Mouse (Mus musculus) left cerebral cortex, postnatal 25 days (tissue): Measurements from ENCODE around the gene Iqcf3. TPM values are rescaled to one million over a fixed set of nuclear protein-coding genes. Genes with fewer than 3 reads are reported as not detected.

Source experiments
- DNase-seq, 2 experiments: peaks; one replicate each; pipeline ENCODE4 v3.0.0; 2022; ENCODE audit warnings: low spot score in 2 of 2, mixed read lengths in 1 of 2
- intact Hi-C: fragments of 180-260 bp; cut with DNase I; formaldehyde crosslinking; loops from one replicate; pipeline ENCODE4 v1.15.1; 2025
- total RNA-seq, 2 experiments: library from RNA; stranded (reverse); gene quantifications; 2 replicates each; pipeline ENCODE4 v1.2.3; 2021

Iqcf3 gene
- total RNA-seq, 2 experiments from 2014 or later: not detected

DNA sequence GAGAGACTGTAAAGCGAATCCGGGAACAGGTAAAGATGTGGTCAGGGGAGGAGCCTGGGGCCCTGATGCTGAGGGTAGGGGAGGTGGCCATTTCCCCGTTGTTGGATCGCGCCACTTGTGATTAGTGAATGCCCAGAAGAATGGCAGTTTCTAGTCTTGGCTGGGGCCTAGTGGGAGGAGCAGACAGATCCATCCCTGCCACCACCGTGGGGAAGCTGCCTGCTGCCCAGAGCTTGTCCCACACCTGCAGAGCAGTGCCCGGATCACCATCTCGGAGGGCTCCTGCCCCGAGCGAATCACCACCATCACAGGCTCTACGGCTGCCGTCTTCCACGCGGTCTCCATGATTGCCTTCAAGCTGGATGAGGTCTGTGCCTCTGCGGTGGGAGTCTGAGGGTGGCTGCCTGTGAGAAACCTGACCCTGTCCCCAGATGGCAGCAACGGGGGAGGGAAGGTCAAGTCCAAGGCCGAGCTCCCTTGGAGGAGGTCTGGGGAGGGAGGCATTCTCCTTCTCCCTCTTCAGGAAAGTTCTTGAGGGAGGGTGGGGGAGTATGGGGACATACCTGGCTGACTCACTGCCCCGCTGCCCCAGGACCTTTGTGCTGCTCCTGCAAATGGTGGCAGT lies 100.9 kb downstream of the Iqcf3 start:
- intact Hi-C loops: no loop called here
- no peak for DNase-seq

DNA sequence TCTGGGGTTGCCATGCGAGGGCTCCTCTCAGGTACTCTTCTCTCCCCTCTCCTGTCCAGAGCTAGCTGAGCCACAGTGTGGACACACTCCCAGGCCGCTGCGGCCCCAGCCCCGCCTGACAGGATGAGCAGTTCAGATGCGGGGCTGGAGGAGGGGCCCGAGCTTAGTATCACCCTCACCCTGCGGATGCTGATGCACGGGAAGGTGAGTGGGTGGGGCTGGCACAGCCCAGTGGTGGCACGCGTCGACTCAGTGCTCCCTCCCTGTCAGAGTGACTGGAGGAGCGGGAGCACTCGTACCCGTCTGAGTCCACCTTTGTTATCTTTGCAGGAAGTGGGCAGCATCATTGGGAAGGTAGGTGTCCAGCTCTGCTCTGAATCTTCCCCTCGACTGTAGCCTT lies 101.5 kb downstream of the Iqcf3 start:
- intact Hi-C loops: no loop called here
- DNase-seq: peak in 1 of 2 experiments; percentile 55

DNA sequence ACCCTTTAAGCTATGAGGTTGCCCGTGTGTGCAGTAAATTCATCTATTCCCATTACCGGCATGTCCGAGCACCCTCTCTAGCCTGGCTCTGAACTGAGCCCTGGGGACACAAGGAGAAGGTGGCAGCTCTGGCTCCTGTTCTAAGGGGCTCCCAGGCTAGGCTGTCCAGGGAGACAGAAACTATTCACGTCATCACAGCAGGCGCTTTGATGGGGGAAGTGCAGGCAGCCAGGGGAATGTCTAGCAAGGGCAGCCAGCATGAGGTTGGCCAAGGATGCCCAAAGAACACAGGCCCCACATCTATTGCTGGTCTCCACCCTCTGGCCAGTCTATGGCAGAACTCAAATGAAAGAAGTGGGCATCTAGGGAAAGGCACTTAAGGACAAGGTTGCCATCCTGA lies 103.5 kb downstream of the Iqcf3 start:
- intact Hi-C loops: no loop called here
- no peak for DNase-seq

DNA sequence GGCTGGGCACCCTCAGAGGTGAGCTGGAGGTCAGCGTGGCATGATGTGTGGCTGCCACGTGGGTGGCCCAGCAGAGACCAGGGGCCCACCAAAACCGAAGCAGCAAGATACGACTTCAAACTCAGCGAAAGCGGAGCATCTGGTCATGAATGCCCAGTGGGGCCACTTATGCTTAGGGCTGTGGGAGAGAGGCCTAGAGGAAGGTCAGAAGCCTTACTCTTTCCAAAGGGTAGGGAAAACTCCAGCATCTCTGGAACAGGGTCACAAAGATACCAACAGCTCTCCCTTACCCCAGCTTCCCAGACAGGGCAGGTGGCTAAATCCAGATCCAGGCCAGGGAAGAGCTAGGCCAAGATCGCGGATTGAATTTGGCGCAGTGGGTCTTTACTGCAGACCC lies 104.3 kb downstream of the Iqcf3 start:
- no peak for DNase-seq

DNA sequence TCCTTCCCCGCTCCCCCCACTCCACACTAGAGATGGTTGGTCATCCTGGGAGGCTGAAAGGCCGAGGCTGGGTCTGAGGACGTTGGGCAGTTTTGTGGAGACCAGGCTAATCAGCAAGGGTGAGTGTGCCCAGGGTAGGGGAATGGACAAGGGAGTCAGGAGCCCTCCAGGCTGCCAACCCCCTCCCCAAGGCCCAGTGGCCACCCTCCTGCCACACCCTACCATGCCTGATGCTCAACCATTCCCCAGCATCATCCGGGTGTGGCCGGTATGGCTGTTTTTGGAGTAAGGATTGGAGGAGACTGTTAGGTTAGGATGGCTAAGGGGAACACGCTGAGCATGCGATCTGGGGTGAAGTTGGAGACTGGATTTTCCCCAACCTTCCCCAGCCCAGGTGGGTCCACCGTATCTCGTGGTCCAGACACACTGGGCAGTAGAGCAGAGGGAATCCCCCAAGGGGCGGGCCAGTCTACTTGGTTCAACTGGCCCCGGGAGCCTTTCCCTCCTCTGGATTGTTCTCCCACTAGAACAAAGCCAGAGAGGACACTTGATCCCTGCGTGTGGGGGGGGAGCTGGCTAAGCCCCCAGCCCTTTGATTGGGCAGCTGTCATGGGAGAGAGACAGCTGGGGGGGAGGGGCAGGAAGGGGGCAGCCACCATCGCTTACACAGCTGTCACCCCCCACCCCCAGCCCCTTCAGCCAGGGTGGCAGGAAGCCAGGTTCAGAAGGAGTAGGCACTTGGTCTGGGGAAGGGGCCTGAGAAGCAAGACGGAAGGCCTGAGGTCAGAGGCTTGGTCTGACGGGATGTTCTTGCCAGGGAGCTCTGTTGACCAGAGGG lies 104.9 kb downstream of the Iqcf3 start:
- intact Hi-C loops: no loop called here
- DNase-seq: no peak

More for the DNA sequence above, 104.3 kb downstream of the Iqcf3 start:
- intact Hi-C loops: no loop called here

DNA sequence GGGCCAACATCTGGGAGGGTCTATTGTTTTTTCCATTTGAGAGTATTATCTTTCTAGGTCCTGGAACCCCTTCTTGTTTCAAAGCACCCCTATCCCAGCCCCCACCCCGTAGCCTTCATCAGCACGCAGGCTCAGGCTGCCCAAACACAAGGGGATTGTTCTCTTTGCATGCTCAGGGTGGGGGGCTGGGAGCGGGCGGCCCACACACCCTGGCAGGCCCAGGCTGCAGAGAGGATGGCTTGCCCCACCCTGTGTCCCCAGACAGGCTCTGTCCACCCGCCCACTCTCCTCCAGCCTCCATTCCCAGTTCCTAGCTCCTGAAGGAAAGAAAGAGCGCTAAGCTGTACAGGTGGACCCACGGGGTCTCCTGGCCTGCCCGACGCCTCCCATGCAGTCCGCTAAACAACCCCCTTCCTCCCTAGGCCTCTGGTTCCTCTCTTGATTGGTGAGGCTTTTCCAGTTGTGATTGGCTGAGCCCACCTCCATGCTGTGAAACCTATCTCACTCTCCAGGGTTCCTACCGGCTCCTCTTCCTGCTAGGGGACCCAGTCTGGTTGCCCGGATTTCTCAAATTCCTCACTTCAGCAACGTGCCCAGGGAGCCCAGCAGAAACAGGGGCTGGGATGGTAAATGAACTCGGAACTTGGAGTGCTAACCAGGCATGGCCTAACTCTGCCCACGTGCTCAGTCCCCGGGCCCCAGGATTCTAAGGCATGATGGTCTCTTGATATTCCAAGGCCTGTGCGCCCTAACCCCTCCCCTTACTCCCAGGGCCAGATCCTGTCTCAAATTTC lies 106.3 kb downstream of the Iqcf3 start:
- intact Hi-C loops: no loop called here
- peak; percentile 43 to 69 for DNase-seq

DNA sequence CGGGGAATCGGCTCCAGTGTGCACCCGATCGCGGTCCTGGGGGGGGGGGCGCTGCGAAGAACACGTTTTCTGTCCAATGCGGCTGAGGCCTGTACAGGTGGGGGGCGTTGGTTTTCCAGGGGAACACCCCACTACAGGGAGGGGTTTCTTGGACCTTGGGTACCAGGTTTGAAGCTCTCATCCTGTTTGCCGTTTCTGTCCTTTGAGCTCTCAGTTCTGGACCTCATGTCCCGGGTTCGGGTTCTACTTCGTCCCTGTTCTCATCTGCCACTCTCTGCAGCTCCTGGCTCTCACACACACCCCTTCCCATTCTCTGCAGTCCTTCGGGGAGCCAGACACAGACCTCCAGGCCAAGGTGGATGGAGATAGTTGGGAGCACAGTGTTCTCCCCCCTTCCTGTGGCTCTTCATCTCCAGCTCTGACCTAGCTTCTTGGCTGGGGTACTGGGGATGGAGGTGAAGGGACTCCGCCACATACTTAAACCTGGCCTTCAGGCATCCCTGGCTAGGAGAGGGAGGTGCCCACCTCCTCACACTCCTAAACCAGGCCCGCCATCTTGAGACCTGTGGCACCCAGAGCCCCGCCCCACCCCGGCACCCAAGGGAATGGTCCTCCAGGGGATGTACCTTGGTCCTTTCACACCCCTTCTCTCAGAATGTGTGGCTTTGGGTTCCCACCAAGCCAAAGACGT lies 107.2 kb downstream of the Iqcf3 start:
- DNase-seq: no peak
- intact Hi-C loops: no loop called here

DNA sequence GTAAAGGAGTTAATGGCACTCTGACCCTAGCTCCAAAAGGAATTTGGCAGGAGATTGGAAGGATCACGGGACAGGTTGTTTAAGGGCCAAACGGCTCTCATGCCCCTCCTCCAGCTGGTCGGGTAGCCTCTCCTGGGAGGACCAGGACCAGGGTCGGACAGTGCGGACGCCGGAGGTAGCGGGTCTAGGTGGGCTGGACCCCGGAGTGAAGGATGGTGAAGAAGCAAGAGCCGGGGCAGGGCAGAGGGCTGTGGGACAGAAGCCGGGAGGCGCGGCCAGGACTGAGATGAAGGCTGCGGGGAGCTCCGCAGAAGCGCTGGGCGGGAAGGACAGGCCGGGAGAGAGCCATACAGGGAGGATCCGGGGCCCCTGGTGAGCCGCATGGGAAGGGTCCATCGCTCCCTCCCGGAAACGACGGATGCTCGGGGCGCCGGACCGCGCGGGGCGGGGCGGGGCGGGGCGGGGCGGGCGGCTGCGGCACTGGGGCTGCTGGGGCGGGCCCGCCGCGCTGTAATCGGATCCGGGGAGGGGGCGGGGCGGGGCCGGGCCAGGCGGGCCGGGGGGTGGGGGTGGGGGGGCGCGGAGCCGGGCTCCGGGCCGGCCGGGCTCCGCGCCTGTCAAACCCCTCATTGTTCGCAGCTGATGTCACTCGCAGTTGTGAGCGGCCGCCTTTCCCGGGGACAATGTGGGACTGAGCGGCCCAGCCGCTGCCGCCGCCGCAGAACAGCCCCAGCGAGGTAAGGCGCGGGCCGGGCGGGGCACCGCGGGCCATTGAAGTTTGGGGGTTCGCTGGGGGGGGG lies 108.0 kb downstream of the Iqcf3 start, which contains the start of gene Pcbp4:
Gene Pcbp4, plus strand, starts transcription at position 21 of the 800 bp plus-strand sequence.
- intact Hi-C loops: no loop called here
- DNase-seq: peak in 1 of 2 experiments; percentile 49

Other genes starting within 250 kb of the Iqcf3 start
- 100 to 1,000 TPM; 101 to 109 TPM for gene Dusp7, start 193.0 kb downstream of the Iqcf3 start, total RNA-seq
- gene Rpl29, start 132.2 kb downstream of the Iqcf3 start, total RNA-seq: 100 to 1,000 TPM; 289 to 302 TPM
- 10 to 100 TPM; 12.9 to 19.1 TPM for gene Acy1, start 123.3 kb downstream of the Iqcf3 start, total RNA-seq
- 1 to 10 TPM; 8.3 to 9.7 TPM for gene Abhd14b, start 114.2 kb downstream of the Iqcf3 start, total RNA-seq
- 10 to 100 TPM; 40.6 to 44.0 TPM for gene Abhd14a, start 114.0 kb downstream of the Iqcf3 start, total RNA-seq
- 100 to 1,000 TPM; 161 to 166 TPM for gene Pcbp4, start 108.3 kb downstream of the Iqcf3 start, total RNA-seq
- gene Gpr62, start 95.7 kb downstream of the Iqcf3 start, total RNA-seq: 1 to 10 TPM; 7.7 to 8.6 TPM
- gene Rrp9, start 85.7 kb downstream of the Iqcf3 start, total RNA-seq: 10 to 100 TPM; 30.2 to 37.0 TPM
- gene Parp3, start 84.7 kb downstream of the Iqcf3 start, total RNA-seq: 1 to 10 TPM; 2.9 to 5.3 TPM
- not detected for gene Iqcf1, start 61.7 kb downstream of the Iqcf3 start, total RNA-seq
- gene Iqcf5, start 47.1 kb downstream of the Iqcf3 start, total RNA-seq: not detected
- not detected for gene Iqcf4, start 9.4 kb upstream of the Iqcf3 start, total RNA-seq
- gene Iqcf6, start 65.0 kb upstream of the Iqcf3 start, total RNA-seq: not detected
- gene Grm2, start 94.5 kb upstream of the Iqcf3 start, total RNA-seq: 10 to 100 TPM; 54.6 to 56.2 TPM
- gene Tex264, start 124.3 kb upstream of the Iqcf3 start, total RNA-seq: 100 to 1,000 TPM in 1 of 2 experiments, 10 to 100 TPM in 1; 96.3 to 106 TPM
- gene Rad54l2, start 227.6 kb upstream of the Iqcf3 start, total RNA-seq: 10 to 100 TPM; 16.5 to 17.1 TPM